Mouse (Mus musculus) adrenal gland, postnatal 10 days (tissue): ENCODE data around the gene Apol6. TPM values are rescaled to one million over a fixed set of nuclear protein-coding genes. Genes with fewer than 3 reads are reported as not detected.
A peak's percentile ranks its signal among the peaks of the same experiment; 100 is the strongest.

ENCODE experiments used
- DNase-seq: peaks from one replicate; pipeline ENCODE4 v3.0.0; 2021; ENCODE audit warnings: mixed read lengths
- total RNA-seq, 2 experiments: library from RNA; stranded (reverse); gene quantifications; 2 replicates each; pipeline ENCODE4 v1.2.3; 2021

Apol6 gene
- total RNA-seq, 2 experiments from 2014 or later = 14.9 to 18.5 TPM

DNA sequence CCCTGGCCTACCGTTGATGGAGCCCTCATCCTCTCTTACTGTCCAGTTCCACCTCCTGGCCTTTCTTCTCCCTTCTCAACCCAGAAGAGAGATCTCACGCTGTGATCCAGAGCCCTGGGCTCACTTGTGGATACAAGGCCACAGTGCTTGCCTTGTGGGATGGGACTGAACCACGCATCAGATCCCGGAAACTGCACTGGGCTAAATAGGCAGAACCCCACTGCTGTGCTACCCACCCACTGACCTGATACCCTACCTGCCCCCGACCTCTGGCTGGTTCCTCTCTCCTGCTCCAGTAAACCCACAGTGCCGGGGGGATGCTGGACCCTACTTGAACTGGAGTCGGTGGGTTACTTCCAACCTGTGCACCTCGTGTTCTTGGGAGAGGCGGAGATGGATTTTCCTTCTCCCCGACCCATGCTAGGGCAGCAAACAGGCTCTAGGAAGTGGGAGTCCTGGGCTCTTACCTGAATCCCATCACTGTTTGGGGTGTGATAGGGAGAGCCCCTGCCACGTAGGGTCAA is 26.3 kb downstream of the Apol6 start:
- DNase-seq = no peak

DNA sequence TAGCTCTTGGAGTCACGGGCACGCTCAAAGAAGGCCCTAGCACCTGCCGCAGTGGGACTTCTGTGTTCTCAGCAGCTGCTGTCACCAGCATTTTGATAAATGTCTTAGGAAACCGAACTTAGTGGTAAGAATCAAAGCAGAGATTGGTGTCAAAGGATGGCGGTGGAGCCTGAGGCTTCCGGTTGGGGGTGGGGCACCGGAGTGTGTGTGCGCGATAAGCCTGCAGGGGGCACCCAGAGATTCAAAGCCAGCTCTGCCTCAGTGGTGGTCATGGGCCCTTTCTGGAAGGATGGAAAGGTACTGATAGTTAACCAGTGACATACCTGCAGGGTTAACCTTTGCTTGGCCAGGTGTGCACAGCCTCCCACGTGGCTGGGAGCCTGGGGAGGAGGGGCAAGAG is 27.0 kb downstream of the Apol6 start:
- DNase-seq = peak; percentile 57

DNA sequence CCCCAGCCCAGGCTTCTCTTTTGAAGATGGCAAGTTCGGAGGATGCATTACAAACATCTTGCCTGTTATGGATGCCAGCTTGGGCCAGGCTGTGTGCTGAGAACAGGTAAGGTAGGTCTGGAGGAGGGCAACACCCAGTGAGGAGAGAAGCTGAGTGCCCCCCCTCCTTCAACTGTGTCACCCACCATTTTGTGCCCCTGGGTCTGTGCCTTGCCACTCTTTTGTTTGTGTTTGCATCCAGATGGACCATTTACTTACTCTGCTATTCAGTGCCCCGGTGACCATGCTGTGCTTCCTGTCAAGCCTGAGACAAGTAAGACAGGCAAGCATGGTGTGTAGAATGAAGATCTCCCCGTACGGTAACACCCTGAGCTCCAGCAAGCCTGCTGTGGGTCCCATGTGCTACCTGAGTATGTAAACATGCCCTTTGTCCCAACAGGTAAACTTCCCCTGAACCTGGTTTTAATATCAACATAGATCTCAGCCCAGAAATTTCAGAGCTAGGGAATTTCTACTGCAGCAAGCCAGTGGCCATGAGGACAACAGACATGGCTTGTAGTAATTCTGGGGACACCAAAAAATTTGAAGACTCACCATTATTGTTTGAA is 28.1 kb downstream of the Apol6 start:
- no peak for DNase-seq

DNA sequence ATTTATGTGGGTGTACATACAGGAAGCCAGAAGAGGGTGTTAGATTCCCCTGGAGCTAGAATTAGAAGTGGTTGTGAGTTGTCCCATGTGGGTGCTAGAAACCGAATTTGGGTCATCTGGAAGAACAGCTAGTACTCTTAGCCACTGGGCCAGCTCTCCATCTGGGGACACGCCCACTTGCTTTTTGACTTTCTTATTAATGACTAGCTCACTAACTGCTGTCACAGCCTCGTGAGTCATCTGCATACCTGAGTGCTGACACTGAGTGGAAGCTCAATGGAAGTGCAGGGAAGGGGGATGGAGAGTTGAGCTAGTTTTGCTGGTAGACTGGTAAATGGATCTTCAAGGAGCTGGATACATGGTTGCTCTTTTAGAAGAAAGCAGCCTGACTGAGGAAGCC is 32.0 kb downstream of the Apol6 start:
- DNase-seq = no peak

DNA sequence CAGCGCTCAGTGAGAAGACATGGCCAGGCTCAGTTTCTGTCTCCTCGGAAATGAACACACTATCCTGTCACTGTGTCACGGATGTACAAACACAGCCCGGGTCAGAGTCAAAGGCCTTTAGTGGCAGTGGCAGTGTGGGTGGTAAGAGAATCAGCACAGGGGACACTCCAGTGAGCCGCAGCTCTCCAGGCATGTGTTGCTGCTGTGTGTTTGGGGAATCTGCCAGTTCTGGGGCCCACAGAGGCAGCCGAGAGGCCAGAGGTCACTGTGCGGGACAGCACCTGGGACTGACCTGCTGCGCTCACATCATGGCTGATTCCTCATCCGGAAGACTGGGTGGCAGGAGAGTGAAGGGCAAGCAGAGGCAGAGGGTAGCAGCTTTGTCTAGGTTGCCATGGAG is 33.4 kb downstream of the Apol6 start:
- no peak for DNase-seq

DNA sequence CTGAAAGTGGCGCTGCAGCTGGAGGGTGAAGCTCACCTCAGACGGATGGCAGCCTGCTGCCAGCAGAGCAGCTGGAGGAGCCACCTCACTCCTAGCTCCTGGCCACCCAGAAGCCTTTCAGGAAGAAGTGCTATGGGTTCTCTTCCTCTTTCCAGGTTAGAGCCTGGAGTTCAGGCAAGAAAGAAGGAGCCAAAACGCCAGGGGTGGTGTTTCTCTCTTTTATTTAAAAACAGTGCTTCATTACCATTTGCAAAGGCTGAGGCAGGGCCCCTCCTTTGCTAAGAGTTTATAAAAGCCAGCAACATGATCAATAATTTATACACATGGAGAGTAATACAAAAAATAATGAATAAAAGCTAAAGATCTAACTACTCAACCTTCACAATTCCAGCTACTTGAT is 34.3 kb downstream of the Apol6 start:
- no peak for DNase-seq

DNA sequence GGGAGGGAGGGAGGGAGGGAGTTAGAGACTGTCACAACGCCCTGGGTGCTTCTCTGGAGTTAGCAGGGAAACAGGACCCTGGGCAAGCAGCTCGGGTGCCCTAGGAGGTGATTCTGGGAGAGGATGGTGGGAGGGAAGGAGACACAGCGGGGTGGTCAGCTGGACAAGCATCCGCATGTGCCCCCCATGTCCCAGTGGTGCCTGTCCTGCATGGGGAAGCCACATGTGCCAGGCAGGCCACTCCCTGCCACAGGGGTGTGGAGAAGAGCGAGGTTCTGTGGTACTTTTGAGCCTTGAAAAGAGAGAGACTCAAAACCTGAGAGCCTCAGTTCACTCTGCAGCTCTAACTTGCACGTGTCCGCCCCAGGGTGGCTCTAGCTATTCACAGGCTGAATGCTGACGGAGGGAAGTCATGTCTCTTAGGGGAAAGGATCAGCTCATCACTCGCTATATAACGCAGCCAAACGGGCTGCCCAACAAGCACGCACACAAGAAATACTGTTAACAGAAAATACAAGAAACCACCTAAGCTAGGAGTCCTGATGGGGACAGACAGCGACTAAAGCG is 34.8 kb downstream of the Apol6 start:
- DNase-seq = no peak

DNA sequence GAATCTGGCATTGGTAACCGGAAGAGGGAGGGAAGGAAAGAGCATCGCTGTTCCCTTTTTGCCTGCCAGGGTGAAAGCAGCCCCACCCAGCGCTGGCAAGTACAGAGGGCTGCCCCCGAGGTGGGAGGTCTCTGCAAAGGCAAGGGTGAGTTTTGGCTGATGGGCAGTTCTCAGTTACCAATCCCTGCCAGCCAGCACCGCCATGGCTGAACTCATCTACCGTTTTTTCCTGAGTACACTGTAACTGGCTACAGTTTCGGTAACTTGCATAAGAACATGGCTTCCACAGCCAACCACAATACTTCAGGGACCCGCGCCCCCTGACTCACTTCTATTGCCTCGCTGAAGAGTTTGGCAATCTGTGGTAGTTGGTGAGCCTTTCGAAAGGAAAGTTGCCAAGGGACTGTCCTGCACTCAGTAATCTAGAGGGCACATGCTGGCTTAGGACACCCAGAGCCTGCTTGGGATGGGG is 35.4 kb downstream of the Apol6 start:
- DNase-seq = peak; percentile 55

DNA sequence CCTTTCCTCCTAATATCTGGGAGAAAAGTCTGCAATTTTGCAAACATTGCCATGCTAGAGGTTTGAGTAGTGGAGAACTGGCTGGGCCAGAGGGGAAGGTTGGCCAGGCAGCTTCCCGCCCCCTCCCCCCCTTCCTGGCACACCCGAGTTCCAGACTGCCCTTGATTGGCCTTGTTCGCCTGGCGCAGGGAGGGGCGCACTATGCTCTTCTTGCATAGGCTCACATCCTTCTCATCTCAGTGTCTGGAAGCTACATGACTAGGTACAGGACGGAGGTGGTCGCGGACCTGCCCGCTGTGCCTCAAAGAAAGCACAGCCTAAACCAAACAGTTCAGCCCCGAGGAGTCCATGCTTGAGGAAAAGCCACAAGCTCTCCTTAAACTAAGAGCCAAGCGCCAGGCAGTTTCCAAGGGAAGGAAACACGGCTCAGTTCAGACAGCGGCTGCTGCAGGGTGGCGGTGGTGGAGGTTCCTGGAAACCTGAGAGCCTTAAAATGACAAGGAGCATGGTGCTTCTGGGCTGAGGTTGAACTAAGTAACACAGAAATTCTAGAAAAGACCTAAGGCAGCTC is 36.2 kb downstream of the Apol6 start:
- peak; percentile 53 for DNase-seq

DNA sequence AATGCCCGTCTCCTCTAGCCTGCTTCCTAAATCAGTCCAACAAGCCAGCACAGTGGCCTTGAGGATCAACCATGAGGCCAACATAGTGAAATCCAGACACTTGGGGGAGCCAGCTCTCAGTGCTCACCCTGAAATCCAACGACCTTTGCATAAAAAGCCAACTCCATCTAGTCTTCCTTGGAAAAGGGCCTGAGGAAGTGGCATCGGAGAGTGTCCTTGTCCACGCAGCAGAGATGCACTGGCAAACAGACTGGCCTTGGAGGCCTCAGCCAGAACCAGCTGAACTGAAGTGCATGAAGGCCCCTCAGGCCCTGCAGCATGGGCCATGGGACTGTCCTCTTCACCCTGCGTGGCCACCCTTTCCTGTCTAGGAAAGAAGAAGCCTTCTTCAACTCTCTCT is 36.9 kb downstream of the Apol6 start:
- DNase-seq = peak; percentile 65

DNA sequence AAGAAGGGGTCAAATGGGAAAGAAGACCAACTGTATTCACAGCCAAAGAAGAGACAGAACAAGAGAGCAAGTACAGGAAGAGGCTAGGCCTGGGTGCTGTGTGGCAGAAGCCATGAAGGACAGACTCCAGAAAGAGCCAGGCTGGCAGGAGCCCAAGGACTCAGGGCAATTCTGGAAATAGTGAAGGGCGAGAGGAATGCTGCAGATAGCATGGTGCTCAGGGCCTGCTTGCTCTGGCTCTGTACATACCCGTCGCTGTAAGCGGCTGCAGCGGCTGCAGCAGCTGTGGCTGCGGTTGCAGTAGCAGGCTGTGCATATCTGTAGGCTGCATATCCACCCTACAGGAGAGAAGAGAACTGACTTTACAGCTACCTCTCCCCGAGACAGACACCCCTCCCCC is 41.3 kb downstream of the Apol6 start:
- peak; percentile 87 for DNase-seq

DNA sequence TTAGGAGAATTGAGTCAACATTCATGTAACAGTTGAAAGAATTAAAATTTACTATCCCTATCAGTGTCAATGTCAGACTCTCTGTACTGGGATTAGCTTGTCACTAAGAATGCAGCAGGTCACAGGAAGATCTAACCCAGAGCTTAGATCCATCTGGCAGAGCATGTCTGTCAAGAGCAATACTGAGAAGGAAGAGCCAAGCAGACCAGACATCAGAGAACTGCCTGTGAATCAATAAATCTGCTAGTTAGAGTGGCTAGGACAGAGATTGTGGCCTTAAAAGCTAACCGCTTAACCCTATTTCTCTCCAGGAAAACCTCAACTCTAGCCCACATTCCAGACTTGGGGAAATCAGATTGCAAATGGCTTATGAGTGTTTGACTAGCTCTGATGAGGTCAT is 42.0 kb downstream of the Apol6 start:
- DNase-seq = no peak

DNA sequence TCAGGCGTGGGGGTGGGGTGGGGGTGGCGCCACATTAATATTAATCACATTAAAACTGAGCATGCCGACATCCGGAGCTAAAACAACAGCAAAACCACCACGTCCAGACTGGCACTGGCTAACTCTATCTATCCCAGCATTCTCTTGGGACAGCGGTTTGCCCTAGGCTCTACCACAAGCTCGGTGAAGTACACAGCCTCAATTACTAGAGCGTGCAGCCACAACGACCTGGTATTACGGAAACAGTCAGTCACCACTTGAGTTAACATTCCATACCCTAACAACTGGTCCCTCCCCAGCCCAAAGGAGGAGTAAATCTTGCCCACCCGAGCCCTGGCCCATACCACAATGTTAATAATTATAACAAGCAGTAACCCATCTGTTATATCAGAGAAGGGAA is 44.7 kb downstream of the Apol6 start:
- DNase-seq = no peak

DNA sequence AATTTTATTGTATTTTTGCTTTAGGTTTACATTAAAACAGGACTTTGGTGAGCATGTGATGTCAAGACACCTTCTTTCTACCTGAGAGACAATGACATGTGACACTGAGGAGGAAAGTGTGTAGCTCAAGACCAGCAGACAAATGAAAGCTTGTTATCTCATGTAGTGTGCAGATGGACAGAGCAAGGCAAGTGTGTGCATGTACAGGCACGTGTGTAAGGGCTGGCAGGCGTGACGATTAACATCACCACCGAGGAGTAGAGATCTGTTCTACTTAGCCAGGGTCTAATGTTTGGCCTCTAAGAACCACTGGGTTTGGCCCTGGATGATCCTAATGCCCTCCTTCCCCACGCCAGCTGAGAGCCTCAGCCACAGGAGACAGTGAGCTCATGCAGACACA is 46.0 kb downstream of the Apol6 start:
- no peak for DNase-seq

DNA sequence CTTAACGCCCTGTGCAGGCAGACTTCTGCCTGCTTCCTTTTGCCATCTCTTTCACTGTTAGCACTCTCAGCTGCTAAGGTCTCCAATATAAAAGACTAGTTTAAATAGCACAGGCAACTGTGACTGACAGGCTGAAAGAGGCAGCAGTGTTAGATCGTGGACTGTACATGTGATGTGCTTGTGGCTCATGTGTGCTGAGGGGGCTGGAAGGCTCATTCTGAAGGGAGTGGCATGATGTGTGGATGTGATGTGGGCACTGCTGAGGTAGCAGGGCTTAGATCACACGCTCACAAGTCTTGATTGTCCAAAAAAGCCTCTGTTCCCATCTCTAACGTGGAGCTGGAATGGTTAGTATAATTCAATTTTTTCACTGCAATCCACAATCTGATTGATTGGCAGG is 46.9 kb downstream of the Apol6 start:
- no peak for DNase-seq

DNA sequence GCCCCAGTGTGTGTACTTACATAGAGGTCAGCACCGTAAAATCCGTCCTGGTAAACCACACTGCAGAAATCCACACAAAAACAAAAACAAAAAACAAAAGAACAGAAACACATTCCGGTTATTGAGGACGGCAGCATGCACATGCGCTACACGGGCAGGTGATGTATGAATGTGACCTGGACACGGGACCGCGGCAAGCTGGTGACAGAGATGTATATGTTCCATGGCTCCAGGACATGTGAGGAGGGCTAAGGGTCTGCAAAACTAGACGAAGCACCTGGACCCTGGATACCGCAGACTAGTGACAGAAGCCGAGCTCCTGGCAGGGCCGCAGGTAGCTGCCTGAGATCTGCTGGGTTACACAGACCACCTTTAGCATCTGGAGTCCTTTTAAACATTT is 49.9 kb downstream of the Apol6 start:
- no peak for DNase-seq

DNA sequence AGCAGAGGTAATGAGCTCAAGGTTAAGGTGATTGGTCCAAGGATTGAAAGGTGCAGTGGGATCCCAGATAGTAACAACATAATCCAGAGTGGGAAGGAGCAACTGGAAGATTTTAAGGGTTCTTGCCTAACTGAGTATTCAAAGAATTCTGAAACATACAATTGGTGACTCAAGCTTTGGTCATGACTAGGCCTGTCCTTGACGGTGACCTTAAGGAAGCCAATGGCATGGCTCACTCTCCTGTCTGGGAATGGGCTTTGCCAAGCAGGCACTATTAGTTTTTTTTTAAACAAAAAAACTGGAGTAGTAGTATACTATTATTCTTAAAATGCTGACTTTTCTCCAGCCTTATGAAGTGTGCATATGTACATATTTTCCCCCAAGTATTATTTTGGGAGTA is 50.7 kb downstream of the Apol6 start:
- peak; percentile 66 for DNase-seq

DNA sequence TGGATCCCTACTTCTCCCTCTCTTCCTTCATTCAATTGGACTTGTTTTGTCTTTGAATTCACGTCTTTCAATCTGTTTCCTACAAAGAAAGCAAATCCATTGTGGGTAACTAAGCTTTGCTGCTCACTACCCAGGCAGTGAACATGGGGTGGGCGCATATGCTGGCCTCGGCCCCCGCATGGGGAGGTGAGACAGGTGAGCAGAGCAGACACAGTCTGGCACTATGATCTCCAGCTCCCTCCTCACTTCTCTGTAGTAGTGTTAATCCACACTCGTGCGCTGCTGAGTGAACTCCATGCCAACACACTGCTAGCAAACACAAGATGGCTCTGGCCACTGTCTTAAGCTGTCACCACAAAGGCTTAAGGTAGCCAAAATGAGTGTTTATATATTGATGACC is 52.8 kb downstream of the Apol6 start:
- DNase-seq = no peak

DNA sequence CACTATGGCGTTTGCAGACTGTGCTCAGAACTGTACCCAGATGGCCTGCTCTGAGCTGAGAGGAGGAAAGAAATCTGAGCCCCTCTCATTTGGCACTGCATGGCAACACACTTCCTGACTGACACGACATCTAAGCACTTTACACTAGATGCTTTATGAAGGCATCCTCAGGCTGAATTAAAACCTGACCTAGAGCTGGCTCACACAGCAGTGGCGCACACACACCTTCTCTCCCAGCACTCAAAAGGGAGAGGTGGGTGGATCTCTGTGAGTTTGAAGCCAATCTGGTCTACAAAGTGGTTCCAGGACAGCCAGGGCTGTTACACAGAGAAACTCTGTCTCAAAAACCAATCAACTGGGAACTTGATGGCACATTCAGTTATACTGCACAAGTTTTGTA is 55.2 kb downstream of the Apol6 start:
- DNase-seq = no peak

DNA sequence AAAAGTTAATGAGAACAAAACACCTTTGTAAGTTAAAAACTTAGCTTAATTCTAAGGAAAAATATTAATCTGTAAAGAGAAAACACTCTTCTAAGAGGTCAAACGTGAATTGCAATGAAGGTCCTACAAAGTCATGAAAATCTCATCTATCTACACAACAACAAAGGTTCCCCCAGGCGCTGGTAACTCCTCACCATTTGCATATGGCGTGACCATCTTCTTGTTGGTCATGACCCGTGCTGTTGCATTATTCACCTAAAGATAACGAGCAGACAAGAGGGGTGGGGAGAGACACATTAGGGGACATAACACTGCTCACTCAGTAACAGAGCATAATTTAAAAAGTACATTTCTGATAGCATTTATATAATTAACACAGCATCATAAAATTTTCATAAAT is 58.2 kb downstream of the Apol6 start:
- no peak for DNase-seq

DNA sequence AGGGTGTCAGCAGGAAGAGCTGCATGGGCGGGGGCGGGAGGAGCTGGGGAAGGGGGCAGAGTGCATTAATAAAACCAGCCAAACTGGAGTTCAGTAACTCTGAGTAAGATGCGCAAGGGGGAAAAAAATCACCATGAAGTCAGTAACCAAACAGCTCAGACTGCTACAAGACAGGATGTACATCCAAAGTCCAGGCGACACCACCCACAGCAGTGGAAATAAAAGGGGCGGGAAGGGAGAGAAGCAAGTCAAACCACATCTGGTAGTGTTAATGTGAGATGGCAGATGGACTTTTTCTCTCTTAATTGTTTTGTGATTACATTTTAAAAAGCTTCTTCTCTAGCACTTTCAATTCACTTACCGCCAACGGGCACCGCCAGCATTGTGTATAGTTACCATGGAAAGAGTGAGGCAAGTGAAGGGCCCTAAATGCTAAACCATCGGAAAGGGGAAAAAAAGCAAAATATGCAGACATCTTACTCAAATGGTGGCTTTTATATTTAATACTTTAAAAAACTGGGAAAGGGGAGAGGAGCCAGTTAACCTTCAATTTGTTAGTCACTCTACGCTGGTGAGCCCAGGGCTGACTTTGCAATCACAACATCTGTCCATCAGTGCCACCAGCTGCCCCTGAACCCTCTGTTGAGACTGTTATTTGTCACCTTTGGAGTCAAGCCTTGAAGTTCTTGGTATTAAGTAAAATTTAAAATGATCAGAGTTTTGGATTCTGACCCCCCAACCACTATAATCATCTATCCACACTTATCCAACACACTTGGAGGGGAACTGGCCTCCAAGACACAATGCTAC is 60.0 kb downstream of the Apol6 start:
- no peak for DNase-seq

DNA sequence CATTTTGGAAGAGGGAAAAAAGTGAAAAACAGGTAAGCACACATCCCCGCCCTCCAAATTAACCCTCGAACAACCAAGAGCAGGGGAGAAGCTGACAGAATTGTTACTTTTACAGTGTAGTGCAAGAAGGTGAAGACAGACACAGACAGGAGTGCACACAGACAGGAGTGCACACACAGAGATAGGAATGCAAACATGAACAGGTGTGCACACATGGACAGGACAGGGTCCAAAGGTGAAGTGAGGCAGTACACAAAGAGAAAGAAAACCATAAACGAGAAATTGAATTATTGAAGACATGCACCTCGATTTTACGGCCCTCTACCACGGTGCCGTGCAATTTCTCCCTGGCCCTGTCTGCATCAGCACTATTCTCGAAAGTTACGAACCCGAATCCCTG is 60.7 kb downstream of the Apol6 start:
- DNase-seq = no peak
